Mouse (Mus musculus) B cell, adult 67 days (primary cell): ENCODE data around the gene Mysm1. TPM values are rescaled to one million over a fixed set of nuclear protein-coding genes. Genes with fewer than 3 reads are reported as not detected.

Experiments used
- total RNA-seq, 2 experiments: library from RNA; stranded (reverse); gene quantifications; 4 replicates each; pipeline ENCODE4 v1.2.4; 2023

Gene Mysm1
- 10 to 100 TPM; 72.9 to 74.4 TPM for total RNA-seq

DNA sequence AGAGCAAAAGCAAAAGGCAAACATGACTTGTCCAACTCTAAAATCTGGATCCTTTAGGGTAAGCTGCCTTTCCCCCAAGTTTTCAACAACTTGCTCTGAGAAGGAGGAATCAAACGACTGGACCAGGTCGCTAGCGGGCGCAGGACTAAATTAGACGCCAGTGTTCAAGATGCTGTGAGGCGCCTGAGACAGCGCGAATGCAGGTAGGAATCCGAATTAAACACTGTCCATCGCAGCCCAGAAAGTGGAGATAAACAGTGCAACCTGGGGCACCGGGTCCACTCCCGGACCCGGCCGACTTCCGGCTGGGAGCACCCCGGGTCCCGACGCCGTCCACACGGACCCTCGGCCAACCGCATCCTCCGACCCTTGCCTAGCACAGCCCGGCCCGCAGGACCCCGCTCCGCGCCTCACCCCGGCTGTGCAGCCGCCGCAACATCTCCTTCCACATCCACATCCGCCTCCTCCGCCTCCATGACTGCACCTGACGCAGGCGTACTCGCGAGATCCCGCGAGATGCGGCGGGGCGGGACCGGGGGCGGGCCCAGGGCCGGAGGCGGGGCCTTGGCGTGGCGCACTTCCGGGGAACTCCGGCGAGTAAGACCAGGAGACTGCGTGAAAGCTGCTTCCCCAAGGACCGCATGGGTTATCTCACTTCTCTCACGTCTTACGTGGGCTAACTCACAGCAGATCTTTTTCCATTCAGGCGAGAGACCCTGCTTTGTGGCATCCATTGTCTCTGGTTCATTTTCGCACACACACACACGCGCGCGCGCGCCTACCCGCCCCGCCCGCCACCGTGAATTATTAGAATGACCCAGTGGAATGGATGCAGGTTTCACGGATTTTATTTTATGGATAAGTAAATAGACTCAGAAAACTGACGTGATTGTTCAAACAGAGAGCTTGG is at the start of gene Mysm1:
Gene Mysm1, minus strand, starts transcription at position 511 of the 910 bp plus-strand sequence.

GRCm38 (mm10) chr4:94928743-94929142 is 50.2 kb downstream of the Mysm1 start, which contains the start of gene Eqtn:
TSS of gene Eqtn (minus strand) at chr4:94928843.

Other genes starting within 250 kb of the Mysm1 start
- not detected for gene Tek, start 239.8 kb downstream of the Mysm1 start, total RNA-seq
- 1 to 10 TPM in 1 of 2 experiments, under 1 TPM in 1; 0.78 to 1.0 TPM for gene Eqtn, start 50.3 kb downstream of the Mysm1 start, total RNA-seq
- gene Jun, start 73.1 kb upstream of the Mysm1 start, total RNA-seq: 100 to 1,000 TPM; 368 to 810 TPM